Mouse (Mus musculus): Measurements from ENCODE around the gene Mup1.
"Not testable (repeated sequence)": the region's sequence is repeated elsewhere in the genome, so short reads cannot be mapped to it uniquely, and the experiment has no call there.

Gene Mup1

GRCm38 (mm10) chr4:60501860-60502259, at the start of gene Mup1:
Gene Mup1 (minus strand): TSS chr4:60501960.
- DNase-seq, result not testable (repeated sequence)
